Mouse (Mus musculus): ENCODE results near the gene Rbfox1.

The Rbfox1 gene

DNA sequence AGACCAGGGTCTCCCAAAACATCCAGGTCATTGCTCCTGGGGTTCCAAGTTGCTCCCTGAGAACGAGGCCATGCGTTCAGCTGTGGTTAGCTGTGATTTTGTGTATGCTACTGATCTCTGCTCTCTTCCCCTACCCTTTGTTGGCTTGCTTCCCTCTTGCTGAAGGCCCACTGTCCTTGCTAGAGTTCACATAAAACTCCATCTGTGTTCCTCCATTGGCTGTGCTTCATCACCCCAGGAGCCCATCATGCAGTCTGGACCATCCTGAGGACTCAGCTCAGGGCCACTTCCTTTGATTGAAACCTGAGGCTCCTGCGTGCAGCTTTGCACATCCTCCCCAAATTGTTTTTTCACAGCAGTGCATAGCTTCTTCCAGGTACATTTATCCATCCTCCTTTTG lies 600.5 kb downstream of the Rbfox1 start:
- DNase-seq: no peak

DNA sequence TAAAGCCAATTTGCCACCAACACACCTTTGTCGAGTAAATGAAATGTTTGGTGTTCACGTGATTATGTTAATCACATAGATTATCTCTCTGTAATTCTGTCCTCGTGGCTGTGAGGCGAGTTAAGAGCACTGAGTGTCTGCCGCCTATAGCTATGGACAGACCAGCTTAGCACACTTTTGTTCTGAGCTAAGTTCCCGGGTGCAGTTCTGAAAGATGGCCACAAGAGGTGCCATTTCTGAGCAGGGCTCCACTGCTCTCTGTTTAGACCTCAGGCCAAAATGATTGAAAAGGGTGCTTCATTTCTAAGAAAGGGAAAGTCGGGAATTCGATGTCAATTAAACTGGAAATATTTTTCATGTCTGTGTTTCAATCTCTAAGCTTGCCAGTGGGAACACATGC lies 617.1 kb downstream of the Rbfox1 start:
- peak; percentile 65 for DNase-seq

DNA sequence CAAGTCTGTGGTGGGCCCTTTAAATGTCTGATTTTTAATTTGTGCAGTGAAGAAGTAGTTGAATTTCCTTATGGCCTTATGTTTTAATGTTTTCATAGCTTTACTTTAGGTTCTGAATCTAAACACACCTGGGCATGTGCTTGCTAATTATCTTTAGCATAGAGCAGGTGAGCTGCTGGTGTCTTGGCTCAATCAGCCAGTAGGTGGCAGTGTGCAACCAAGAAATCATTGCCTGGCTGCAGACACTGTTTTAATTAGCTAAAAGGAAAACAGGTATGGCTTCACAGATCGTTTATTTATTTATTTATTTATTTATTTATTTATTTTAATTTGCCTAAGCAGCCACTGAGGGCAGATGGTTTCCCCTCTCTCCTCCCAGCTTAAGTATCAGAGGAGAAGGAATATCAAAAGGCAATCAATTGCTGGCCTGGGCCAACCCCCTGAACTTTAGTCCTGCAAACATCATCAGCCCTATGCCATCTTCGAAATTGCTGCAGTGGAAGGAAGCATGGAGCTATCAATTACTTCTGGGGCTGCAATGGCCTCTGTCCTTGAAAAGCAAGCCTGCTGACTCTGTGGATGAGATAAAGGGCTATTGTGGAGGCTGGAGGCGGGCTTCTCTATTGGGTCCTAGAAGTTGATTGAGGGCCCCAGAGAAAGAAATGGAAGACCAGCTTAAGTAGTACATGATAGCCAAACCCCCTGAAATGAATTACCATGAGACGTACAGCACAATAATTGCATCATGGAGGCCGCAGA lies 618.6 kb downstream of the Rbfox1 start:
- peak; percentile 54 for DNase-seq

DNA sequence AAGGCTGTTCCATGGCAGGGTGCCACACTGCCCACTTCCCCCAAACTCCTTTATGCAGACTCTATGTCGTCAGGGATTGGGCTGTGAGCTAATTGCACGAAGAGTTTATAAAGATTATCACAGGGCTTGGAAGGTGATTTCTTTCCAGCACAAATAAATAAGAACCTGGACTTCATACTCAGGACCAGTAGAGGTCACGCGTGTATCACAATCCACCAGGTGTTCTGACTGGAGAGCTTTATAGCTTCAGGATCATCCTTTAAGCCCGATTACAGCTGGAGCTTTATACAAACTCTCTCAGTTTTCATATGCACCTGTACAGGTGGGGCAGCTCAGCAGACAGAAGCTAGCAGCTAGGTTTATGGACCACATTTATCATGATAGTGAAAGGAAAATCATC lies 623.8 kb downstream of the Rbfox1 start:
- DNase-seq: no peak

DNA sequence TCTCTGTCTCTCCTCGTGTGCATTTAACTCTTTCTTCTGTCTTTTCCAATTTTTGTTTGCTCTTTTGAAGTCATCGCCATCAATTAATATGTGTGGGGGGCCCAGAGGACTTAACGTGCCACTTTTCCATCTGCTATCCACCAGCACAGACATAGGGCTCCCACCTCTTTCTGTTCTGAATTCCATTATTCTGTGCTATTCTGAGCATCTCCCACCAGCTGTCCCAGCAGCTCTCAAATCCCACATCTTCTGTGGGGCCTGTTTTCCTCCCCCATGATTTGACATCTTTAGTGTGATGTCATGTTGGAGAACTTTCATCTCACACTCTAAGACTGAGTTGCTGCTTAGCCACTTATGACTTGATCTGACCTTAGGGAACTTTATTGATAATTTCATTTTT lies 634.3 kb downstream of the Rbfox1 start:
- DNase-seq: no peak

DNA sequence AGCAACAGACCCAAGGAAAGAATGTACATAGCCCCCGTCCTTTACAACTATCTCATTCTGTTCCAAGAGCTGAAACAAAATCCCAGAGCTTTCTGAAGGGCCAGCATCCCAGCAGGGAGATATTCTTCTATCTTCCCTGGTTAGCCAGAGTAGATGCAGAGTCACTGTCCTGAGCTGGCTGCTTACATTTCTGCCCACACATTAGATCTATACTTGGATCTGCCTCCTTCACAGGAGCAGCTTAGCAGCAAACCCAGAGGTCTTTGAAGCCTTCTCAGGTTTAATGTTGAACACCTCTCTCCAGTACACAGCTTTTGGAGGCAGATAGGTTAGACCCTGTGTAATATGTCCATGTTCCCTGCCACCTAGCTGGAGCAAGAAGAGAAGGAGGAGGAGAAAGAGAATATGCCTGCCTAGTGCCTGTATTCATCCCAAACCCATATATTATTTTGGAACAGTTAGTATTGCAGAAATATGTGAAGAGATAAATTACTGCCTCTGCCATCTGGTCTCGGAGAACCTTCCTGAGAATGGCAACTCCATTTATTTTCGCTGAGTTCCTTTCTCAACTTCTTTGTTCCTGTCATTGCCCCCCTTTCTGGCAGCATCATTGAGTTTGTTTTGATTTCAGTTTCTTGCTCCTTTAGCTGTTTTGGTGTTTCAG lies 640.5 kb downstream of the Rbfox1 start:
- DNase-seq: no peak

DNA sequence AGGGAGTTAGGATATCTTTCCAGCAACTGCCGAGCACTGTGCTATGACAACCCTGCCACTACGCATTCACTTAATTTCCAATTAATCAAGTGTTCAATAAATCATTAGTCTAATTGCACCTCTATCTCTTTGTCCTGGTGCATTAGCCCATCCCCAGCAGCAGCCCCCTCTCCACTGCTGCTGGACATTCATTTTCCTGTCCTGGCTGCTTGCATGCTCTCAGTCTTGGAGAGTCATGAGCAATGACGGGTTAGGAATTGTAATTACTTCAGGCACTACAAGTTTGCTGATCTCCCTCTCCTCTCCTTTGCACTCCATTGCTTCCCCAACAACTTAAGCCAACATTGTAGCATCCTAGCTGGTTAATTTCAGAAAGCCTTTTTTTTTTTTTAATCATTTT lies 646.3 kb downstream of the Rbfox1 start:
- peak; percentile 67 for DNase-seq

DNA sequence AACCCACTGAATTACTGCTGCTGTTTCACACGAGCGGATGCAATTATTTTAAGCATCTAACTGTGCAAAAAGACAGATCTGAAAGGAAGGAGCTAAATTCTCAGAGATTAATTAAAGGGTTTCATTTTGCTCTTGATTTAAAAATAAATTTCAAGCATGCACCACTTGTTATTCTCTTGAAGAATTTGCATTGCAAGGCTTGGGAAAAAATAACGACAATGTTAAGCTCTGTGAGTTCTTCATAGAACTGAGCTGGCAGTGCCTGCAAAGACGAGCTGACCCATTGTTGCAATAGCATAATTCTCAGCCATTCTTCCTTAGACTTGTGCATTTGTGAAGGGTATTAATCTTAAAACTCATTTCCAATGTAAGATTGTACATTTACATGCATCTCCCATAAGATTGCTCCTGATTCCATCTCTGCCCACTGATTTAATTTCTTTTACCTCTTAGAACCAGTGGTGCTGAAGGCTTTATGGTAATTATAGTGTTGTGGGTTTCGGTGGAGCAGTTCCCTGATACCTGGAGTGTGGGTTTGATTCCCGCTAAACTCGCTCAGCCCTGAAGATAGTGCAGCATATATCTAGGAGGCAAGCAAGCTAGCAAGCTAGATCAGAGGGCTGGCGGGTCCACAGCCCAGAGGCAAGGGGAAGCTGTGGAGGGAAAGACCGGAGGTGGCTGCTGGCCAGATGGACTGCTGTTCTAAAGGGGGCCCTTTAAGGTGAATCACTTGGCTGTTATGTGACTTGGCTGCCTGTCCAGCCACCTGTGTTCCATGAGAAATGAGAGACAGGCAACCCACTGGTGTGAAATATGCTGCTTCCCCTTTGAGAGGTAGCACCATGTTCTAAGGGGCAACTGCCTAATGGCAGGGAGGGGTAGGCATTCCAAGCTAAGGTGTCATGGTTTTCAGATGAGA lies 647.2 kb downstream of the Rbfox1 start:
- no peak for DNase-seq

DNA sequence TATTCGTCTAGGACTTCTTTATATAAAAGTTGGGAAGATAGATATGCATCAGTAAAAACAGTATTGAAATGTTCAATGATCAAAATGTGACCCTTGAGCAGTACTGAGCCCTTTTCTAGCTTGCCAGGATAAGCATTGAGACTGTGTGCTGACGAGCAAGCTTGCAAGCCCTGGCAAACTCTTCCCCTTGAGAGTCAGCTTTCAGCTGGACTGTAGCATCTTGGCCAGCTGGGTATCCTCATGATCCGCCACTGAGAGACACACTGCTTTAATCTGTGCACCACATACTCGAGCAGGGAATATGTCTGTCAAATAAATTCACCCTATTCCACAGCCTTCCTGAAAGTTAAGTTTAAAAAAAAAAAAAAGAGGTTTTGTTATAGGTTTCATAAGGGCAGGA lies 670.6 kb downstream of the Rbfox1 start:
- DNase-seq: no peak

DNA sequence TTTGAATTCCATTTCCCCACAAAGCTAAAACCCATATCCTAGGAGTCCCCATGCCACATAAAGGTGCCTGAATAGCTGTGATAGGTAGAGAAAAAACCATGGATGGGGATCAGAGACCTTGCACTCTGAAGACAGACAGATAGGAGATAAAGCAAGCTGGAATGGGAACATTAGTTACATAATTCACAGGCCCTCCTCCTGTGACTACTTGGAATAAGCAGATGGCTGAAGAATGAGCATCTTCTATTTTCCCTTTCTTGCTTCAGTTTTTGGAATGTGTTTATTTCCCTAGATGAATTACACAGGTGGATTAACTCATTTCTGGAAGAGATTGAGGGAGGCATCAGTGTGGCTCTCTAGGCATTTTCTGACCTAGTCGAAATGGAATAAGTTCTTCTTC lies 672.6 kb downstream of the Rbfox1 start:
- DNase-seq: no peak

DNA sequence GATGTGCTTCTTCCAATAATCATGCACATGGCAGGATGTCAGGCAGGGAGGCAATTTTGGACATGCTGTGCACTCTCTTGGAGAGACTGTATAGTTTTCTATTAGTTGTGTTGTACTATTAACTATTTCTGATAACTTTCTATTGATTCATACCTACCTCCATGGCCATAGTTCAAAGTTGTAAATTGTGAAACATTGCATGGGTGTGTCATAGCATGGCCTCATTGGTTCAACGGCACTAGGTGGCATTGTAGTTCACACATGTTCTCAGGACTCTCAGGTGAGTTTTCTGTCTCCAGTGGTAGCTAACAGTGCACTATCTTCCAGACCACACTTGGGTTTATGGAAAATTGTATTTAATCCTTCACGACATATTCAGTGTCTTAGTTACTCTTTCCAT lies 699.5 kb downstream of the Rbfox1 start:
- no peak for DNase-seq

DNA sequence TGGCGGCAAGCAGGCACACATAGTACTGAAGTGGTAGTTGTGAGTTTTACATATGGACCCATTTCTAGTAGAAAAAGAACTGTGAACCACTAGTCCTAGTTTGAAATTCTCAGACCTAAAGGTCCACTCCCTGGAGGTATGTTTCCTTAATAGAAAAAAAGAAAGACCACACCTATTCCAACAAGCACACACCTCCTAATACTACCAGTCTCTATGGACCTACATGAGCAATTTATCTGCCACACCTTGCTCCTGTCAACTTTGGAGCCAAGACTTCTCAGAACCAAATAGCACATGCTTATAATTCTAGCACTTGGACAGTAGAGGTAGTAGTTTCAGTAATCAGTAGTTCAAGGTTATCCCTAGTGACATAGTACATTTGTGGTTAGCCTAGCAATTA lies 700.0 kb downstream of the Rbfox1 start:
- no peak for DNase-seq

DNA sequence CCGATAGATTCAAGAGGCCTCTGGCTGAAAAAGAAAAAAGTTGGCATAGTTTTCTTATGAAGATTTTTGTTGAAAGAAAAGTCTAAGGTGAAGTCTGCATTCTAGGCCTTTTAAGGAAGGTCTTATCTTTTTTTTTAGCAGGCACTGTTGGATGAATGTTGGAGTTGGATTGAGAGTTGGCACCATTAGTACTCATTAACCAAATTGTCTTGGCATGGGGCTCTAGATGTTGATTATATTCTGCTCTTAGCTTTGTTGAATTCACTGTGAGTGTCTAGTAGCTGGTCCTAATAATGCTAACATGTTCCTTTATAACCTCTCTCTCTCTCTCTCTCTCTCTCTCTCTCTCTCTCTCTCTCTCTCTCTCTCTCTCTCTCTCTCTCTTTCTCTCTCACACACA lies 731.4 kb downstream of the Rbfox1 start:
- no peak for DNase-seq

DNA sequence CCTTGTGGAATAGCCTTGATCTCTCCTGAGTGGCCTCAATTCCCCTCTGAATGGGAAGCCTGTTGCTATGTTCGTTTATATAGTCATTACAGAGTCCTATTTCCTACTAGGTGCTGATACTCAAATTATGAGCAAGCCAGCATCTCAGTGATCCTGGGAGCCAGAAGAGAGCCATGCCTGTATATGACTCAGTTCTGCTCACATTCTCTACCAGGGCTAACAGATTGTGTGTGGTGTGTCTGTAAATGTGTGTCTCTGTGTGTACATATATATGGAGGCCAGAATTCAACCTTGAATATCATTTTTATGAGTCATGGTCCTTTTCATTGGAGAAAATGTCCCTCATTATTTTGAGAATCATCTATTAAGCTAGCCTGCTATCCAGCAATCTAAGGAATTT lies 755.2 kb downstream of the Rbfox1 start:
- DNase-seq: no peak

DNA sequence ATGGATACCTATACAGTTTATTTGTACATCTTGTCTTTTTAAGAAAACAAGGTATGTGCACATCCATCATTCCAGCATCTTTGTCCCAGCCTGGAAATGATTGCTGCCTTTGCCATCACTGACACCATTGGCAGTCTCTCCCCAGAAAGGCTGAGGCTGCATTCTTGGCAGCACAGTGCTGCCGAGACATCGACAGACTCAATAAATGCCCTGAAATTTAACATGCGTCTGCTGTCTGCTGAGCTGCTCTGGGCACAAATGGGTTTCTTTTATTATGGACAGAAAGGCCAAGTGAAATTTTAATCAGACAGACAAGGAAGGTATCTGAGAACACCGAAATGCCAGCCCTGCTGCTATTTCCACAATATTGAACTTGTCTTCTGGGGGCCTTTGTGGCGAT lies 761.8 kb downstream of the Rbfox1 start:
- DNase-seq: no peak

DNA sequence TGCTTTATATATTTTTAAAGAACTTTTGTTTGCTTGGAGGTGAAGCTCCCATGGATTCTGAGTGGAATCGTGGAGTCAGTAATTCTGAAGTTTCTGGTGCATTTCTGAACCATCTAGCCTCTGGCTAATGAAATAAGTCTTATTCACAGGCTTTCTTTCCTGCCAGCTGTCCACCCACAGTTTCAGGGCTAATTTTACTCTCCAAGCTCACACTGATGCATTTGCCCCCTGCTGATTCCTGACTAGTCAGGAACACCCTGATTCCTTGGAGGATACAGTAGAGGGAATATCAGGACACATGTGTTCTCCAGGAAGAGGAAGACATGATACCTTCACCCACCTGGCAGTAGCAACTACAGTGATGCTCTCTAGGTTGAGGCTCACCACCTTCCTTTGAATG lies 763.6 kb downstream of the Rbfox1 start:
- no peak for DNase-seq

DNA sequence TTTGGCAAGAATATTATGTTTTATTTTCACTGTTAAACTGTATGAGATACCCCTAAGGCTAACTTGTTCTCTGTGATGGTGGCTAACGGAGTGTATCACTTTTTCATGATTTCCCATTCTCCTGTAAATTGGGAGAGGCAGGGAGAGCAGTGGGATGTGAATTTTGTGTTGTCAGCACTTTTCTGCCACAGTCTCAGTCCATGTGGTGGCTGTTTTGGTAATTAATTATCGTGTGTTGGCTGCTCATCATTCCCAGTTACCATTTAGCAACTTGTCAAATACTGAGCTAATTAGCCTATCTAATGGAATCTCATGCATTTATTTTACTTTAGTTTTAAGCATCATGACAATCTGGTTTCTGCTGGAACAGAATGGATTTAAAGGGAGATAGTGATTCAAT lies 773.4 kb downstream of the Rbfox1 start:
- DNase-seq: no peak

DNA sequence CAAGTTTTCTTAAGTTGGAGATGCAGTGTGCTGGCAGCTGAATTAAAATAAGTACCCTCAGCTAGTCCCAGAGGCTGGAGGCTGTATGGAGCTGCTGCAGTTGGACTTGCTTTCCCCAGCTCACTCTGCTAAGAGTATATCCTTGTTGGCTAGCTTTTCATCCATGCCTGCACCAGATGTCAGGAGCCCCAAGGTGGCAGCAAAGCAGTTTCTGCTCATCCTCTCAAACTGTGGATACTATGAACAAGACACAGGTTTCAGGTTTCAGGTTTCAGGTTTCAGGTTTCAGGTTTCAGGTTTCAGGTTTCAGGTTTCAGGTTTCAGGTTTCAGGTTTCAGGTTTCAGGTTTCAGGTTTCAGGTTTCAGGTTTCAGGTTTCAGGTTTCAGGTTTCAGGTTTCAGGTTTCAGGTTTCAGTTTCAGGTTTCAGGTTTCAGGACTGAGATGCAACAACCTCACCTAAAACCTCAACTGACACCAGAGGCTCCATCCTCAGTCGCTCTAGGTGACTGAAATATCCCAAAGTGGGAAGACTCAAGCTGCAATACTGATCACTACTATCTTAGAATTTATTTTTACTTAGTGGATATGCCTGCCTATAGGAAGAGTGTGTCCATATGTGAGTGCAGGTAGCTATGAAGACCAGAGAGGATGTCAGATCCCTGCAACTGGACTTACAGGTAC lies 801.1 kb downstream of the Rbfox1 start:
- DNase-seq: no peak

DNA sequence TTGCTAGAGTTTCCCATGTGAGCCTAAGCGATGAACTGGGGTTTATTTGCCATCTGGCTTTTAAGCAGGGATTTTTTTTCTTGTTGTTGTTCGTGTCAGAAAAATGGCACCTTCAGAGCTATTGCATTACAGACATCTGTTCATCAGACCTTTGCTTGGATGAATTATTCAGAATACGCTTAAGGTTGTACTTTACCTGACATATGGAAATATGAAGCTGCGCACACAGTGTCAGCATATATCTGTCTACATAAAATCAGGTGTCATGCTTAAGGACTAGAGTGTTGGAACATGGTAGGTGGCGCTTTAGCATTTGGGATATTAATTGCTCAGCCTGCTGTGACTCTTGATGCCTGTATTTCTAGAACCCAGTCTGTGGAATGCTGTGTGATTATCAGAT lies 819.7 kb downstream of the Rbfox1 start:
- DNase-seq: no peak

DNA sequence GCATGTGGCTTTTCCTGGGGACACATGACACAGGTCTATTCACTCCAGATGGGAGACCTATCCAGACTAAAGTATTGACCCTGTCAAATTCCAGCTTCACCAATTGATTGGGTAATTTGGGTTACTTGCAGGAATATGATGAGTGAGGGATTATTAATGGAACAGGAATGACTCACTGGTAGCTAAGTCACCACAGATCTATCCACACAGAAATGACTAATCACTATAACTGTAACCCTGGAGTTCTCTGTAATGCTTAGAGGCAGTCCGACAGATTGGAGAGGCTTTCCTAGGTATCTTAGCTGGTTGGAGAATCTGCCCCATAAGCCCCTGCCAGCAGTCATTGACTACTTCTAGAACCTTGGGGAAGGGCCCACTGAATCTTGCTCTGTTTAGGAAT lies 827.2 kb downstream of the Rbfox1 start:
- DNase-seq: no peak

DNA sequence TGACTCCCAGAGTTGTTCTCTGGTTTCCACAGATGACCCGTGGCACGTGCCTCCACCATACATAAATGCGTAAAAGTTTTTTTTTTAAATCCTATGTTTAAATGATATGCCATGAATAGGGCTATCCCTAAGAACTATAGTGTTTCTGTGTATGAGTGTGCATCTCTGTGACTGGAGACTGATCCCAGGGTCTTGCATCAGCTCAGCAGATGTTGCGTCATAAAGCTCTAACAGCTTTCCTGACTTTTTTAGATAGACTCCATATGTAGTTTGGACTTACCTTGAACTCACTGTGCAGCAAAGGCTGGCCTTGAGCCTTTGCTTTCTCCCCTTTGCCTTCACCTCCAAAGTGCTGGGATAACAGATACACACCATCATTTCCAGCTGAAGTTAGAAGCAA lies 830.1 kb downstream of the Rbfox1 start:
- no peak for DNase-seq

DNA sequence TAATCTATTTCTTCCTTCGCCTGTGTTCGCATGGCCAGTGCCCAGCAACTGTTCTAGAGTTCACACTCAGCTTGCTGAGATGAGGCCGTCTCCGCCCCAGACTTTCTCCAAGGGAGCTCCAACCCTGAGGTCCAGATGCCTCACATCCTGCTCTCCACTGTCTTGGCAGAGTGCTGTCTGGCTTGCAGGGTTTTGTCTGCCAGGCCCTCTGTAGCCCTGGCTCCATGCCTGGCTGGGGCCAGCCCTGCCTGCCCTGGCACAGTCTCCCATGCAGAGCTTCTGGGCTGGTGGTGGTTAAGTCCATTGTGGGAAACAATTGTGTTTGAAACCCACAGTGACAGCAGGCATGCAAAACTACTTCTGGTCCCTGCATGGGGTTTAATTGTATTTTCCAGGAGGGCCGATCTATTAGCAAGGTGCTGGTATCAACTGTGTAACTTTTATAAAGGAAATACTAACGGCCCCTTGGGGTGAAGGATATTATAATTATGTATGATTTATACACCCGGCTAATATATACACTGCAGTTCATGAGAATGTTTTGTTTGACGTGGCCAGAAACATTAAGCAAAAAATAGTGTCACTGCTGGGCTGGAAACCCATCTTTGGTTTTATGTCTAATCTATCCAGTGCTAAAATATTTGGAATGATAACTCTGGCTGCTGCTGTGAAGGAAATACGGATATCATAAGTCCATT lies 831.2 kb downstream of the Rbfox1 start:
- no peak for DNase-seq

DNA sequence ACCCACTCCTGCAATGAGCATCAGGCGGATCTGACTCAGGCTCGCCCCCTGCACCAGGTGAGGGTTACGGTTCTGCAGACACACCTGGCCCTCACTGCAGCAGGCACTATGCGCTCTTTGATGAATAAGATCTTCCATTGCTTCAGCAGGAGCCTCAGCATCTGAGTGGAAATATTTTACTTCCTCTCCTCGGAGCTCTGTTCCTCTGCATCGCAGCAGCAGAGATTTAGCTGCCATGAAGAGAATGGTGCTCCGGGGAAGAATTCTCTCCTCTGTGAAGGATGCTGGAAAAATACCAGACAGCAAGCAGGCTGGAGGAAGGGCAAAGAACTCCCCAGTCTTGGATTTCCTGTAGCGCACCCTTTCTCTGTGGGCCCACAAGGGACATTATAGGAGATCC lies 833.9 kb downstream of the Rbfox1 start:
- no peak for DNase-seq

Data from retina, postnatal 1 day (tissue).